Mouse (Mus musculus) right cerebral cortex, postnatal 4 days (tissue): ENCODE data around the gene Tfap2a.

Experiments
- DNase-seq: peaks from one replicate; pipeline ENCODE4 v3.0.0-alpha.2; 2022

Gene Tfap2a

GRCm38 (mm10) chr13:40738196-40738880 is at the start of gene Tfap2a:
TSS of gene Tfap2a (minus strand) at chr13:40738376.
- no peak for DNase-seq

DNA sequence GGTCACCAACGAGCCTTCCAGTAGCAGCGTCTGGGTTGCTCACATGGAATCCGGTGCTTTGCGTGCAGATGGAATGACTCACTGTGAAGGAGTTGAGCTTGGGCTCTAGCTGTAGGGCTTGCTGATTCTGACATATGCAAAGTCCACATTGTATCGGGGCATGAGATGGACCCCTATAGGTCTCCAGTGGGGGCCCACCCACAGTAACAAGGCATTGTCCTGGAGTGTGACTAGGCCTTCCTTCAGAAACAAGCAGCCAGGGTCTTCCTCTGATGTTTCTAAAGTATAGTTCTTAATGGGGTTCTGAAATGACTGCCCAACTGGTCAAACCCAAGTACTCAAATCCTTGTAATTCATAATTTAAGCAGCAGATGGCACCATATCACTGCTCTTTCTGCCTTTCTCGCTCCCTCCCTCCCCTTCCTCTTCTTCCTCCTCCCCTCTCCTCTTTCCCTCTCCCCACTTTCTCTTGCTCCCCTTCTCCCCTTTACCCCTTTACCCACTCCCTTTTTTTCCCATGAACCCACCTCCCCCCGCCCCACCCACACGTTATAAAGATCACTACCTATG is 46.1 kb upstream of the Tfap2a start:
- no peak for DNase-seq

DNA sequence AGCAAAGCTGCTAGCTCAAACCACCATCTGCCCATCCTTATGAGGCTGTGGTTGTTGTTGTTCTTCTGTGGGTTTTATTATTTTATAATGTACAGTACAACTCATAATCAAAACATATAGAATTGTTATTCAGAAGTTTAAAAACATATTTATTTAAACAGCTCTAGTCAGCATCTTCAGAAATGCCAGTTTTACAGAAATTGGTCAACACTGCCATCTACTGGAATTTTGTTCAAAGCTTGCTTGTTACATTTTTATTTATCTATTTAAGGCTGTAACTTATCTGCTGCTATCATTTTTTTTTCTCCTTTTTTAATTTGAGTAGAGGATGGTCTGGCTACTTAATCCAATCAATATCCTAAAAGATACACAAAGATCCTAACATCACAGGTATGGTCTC is 19.8 kb upstream of the Tfap2a start:
- DNase-seq: no peak

DNA sequence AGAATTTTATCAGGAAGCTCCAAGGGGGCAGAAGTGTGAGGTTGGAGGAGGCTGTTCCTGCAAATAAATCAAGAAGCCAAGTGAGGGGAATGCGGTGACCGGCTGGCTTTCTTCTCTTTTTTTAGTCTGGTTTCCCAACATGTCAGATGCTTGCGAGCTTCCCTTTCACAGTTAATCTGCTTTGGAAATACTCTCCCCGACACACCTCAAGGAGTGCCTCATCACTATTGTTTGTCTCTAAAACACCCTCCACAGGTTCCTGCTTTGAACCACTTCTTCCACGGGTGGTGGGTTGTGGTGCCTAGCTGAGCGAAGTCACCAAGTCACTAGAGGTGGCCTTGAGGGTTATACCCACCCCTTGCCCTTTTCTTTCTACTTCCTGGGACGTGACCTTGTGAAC is 18.2 kb upstream of the Tfap2a start:
- no peak for DNase-seq

DNA sequence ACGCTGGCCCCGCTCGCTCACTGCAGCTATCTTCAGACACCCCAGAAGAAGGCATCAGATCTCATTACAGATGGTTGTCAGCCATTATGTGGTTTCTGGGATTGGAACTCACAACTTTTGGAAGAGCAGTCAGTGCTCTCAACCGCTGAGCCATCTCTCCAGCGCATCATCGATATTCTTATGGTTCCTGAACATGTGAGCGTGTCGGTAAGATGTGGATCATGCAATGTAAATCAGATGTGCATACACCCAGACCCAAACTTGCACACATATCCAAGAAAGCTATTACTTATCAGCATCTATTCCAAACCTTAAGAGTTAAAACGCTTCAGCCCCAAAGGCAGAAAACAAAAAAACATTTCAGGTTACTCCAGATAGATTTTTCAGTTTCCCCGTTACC is 15.9 kb upstream of the Tfap2a start:
- no peak for DNase-seq

DNA sequence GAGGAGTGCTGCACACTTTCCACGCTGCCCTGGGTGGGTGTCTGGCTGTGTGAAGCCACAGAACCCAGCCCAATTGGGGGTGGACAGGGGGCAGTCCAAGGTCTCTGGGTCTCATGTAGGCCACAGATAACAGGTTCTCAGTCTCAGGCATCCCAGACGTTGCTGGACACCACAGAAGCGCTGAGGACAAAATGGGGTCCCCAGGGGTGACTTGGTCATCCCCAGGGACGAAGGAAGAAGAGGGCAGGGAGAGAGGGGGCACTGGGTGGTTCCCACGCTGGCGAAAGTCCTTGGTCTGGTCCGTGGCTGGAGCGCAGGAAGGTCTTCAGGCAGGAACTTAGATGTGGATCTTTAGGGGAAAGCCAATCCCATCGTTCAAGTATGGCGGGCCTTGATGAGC is 13.7 kb upstream of the Tfap2a start:
- DNase-seq: no peak

- DNase-seq: no peak
These were observed 11.4 kb upstream of the Tfap2a start for GRCm38 (mm10) chr13:40749603-40749905.

- DNase-seq: no peak
These were observed 10.8 kb upstream of the Tfap2a start for GRCm38 (mm10) chr13:40748785-40749602.

- DNase-seq: no peak
These were observed 6.1 kb upstream of the Tfap2a start for GRCm38 (mm10) chr13:40744111-40744805.

DNA sequence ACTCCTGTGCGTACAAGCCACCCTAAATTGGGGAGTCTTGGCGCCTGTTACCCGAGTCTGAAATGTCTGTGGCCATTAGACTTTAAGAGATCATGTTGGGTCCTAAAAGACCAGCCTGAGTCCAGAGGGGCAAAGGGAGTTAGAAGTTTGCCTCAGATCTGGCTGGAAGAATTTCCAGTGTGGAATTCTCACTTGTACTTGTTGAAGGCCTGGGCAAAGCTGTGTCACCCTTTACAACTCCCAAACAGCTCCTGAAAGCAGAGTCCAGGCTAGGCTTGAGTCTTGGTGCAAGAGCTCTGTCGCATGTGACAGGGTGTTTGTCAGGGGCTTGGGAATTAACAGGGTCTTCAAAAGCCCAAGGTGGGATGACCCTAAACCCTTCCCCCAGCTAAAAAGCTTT is 5.0 kb upstream of the Tfap2a start:
- no peak for DNase-seq

- no peak for DNase-seq
These were observed 3.8 kb upstream of the Tfap2a start for GRCm38 (mm10) chr13:40741841-40742550.

- no peak for DNase-seq
These were observed 3.3 kb upstream of the Tfap2a start for GRCm38 (mm10) chr13:40741436-40741835.

GRCm38 (mm10) chr13:40740727-40741360 is 2.7 kb upstream of the Tfap2a start:
- no peak for DNase-seq

DNA sequence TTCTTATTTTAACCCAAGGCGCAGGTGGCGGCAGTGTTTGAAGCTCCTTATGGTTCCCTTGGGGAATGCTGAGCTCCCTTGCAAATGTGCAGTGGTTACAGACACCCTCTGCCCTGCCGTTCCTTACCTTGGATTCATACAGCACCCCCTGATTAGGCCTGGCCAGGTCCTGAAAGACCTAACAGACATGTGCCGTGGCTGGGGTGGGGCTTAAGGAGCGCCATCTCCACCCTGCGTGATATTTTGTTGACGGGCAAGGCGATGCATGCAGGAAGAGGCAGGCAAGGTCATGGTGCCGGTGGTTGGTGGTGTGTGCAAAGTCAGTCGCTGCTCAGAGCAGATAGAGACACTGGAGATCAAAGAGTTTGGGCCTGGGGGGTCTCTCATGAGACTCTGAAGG is 1.7 kb upstream of the Tfap2a start:
- no peak for DNase-seq

- no peak for DNase-seq
These were observed 1.0 kb upstream of the Tfap2a start for GRCm38 (mm10) chr13:40739121-40739650.

DNA sequence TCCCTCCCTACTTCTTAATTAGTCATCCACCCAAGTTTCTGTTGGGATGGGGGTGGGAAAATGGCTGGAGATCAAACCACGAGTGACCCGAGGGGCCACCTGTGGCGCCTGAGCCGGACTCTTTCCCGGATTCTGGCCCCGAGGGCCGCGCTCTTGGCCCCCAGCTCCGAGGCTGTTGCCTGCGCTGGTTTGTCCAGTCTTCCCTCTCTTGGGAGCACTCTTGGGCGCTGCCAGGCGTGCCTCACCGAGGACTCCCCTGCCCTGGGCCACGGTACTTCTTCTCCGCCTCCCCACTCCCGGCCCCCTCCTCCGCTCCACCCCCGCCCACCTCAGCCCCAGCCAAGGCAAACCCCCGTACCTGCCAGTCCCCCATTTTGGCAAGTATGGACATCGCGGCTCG is 415 bp downstream of the Tfap2a start:
- DNase-seq: no peak

- no peak for DNase-seq
These were observed 1.1 kb downstream of the Tfap2a start for GRCm38 (mm10) chr13:40737099-40737498.

GRCm38 (mm10) chr13:40736107-40736780 is 1.9 kb downstream of the Tfap2a start:
- no peak for DNase-seq

DNA sequence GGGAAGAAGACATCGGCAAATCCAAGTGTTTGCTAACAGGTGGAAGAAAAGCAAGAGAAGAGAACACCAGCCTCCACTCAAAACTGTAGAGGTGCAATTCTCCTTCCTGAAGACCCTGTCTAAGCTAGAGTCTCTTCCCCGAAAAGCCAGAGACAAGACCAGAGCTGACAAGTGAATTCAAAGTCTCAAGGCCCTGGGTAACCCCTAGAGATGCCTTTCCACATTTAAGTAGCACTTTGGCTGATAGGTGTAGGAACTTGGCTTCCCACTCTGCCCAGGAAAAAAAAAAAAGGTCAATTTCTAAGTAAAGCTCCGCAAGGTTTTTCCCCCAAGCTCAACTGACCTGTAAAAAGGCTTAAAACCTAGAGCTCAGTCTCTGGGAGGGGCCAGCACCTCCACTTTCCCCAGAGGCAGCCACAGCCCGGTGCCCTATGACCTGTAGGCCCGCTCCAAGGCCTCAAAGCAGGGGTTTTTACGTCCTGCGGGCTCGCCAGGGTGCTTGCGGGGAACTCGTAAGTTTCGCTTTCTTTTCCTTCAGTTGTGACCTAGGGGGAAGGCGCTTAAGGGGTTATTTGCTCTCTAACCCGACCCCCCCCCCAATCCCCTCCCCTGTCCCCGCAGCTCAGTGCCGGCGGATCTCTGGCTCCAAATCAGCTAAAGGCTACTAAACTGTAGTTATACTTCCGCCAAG is 2.6 kb downstream of the Tfap2a start:
- DNase-seq: no peak

DNA sequence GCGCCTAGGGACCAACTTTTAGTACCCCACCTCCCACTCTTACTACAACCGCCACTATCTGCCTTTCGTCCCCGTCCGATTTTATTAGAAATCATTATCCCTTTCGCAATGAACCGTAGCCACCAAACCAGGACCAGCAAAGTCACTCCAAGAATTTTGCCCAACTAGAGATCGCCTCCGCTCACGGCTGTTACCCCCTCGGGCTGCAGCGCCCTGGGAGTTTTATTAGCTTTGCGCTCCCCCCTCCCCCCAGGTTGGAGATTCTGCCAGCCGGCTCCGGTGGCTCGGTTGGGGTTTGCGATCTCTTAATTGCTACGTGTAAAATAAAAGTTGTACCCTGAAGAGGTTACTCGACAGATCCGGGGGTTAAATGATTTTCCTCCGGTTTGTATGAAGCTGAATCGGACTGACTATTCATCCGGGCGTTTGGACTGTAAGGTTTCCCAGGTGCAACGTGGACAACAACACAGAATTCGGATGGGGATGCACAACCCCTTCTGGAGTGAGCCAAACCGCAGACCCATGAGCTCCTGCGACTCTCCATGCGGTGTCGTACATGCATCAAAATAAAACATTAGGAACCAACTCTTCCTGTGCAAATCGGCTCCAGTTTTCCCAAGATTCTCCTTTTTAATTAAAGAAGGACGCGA is 3.7 kb downstream of the Tfap2a start:
- no peak for DNase-seq
